Mouse (Mus musculus) heart, postnatal 0 days (tissue): ENCODE data around the gene Vim.

Source experiments
- CTCF ChIP-seq: IDR thresholded peaks from 2 replicates; pipeline ENCODE4 v1.5.1; 2016; ENCODE audit warnings: antibody characterized with exemption, control low read depth, low read depth
- EP300 ChIP-seq: IDR thresholded peaks from 2 replicates; pipeline ENCODE4 v1.6.1; 2016; ENCODE audit warnings: antibody characterized with exemption, low read depth

- no peak for TF ChIP-seq CTCF
- TF ChIP-seq EP300: no peak
Observed at GRCm38 (mm10) chr2:13559729-13560128, 14.0 kb upstream of the Vim start.
